Mouse (Mus musculus): ENCODE data around the gene Rasip1. TPM values are rescaled to one million over a fixed set of nuclear protein-coding genes. Genes with fewer than 3 reads are reported as not detected.

Rasip1 gene
- polyA plus RNA-seq, 1 experiment from 2014 or later, result 18.5 TPM

DNA sequence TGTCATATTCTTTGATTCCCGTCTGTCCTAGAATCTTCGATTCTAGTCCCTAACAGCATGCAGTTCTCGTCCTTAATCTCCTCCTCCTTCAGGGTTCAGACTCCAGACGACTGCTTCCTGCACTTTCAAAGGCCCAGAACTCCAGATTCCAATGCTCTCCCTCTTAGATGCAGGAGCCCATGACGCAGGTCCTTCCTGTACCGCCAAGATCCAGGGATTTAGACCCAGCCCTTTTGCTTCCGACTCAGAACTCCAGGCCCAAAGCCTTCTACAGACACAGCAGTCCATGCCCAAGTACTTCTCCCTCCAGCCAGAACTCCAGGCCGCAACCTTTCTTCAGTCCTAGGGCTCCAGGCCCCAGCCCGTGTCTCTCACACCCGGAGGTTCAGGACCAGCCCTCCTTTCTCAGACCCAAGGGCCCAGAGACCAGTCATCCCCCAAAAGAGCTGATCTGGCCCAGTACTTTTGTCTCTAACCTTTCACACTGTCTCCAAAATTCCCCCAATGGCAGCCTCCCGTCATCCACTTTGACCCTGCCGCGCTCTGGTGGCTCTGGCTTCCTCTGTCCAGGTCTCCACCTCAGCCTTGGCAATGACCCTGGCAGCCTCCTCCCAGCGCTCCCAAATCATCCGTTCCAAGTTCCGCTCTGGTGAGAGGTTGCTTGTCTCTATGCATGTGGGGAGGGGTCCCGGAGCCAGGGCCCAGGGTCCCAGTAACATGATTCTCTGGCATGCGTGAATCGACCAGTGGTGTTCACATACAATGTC lies 13.1 kb downstream of the Rasip1 start:
- no peak for ATAC-seq
- Histone ChIP-seq H3K27ac (ENCODE audit: low read length) (no peak overlapping the region), H3K4me1 (ENCODE audit: control insufficient read depth, insufficient read depth, low read length) (peaks cover 22% of the 10 kb centered on the region), H3K4me3 (ENCODE audit: low read depth, low read length) (no peak overlapping the region), H3K36me3 (ENCODE audit: control insufficient read depth, insufficient read depth, low read length) (peaks cover 12% of the 10 kb centered on the region), H3K9me3 (replicated peaks; ENCODE audit: control insufficient read depth, low read length, poor library complexity, severe bottlenecking) (no peaks in the 10 kb centered on the region), H3K27me3 (ENCODE audit: control insufficient read depth, insufficient read depth, low read depth, low read length) (no peaks in the 10 kb centered on the region), H3K4me2 (ENCODE audit: low read length) (no peak overlapping the region), H3K9ac (ENCODE audit: low read depth, low read length) (no peak overlapping the region)
- WGBS, result 74% methylated on average over 19 of the region's 19 CpGs

DNA sequence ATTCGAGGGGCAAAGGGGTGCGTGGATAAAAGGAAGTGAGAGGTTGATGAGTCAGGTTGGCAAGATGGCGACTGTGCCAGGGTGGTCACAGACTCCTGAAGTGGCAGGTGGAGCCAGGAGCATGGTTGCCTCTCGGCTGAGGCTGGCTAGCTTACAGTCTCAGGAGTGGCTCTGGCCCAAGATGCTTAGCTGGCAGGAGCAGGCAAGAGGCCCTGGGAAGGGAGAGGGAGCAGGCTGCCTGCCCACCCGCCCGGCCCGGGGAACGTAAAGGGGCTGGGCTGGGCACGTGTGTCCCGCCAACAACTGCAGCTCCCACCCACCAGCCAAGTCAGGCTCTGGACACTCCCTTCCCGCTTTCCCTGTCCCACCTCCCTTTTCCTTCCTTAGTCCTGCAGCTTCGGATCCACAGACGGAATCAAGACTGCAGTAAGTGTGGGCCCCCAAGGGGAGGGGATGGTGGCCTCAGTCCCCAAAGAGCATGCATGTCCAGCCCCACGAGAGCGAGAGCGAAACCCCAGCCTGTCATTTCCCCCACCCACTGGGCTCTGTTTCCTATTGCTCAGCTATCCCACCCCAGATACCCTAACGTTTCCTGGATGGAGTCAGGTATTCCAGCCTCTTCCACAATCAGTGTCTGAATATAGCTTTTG lies 14.2 kb downstream of the Rasip1 start:
- no peak for ATAC-seq
- Histone ChIP-seq H3K27me3 (ENCODE audit: control insufficient read depth, insufficient read depth, low read depth, low read length) (no peaks in the 10 kb centered on the region), H3K9ac (ENCODE audit: low read depth, low read length) (no peak overlapping the region), H3K4me1 (ENCODE audit: control insufficient read depth, insufficient read depth, low read length) (peaks cover 22% of the 10 kb centered on the region), H3K4me3 (ENCODE audit: low read depth, low read length) (no peak overlapping the region), H3K27ac (ENCODE audit: low read length) (no peak overlapping the region), H3K36me3 (ENCODE audit: control insufficient read depth, insufficient read depth, low read length) (peaks cover 4% of the 10 kb centered on the region; the same call in 1 of the 2 replicates), H3K9me3 (replicated peaks; ENCODE audit: control insufficient read depth, low read length, poor library complexity, severe bottlenecking) (no peaks in the 10 kb centered on the region), H3K4me2 (ENCODE audit: low read length) (no peak overlapping the region)
- 73% methylated on average over 9 of the region's 17 CpGs for WGBS

DNA sequence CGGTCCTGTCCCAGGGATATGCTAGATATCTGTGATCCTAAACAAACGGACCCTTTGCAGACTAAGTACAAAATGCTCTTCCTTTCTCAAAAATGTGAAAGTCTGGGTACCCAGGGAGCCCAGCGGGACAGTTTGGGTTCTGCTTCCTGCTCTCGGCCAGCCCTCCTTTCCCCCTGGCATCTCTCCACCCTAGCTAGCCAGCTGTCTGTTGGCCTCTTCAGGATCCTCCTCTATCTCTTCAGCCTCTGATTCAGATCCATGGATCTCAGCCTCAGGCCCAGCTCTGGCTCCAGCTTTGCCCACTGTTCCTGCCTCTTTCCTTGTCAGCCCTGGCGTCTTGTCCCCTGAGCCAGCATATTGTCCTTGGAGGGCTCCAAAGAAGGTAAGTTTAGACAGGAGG lies 14.8 kb downstream of the Rasip1 start:
- Histone ChIP-seq H3K9ac (ENCODE audit: low read depth, low read length) (no peak overlapping the region), H3K27ac (ENCODE audit: low read length) (no peak overlapping the region), H3K4me1 (ENCODE audit: control insufficient read depth, insufficient read depth, low read length) (peaks cover 22% of the 10 kb centered on the region), H3K27me3 (ENCODE audit: control insufficient read depth, insufficient read depth, low read depth, low read length) (no peaks in the 10 kb centered on the region), H3K4me2 (ENCODE audit: low read length) (peak overlapping the region; percentile 77; the same call in 1 of the 2 replicates), H3K9me3 (replicated peaks; ENCODE audit: control insufficient read depth, low read length, poor library complexity, severe bottlenecking) (no peaks in the 10 kb centered on the region), H3K36me3 (ENCODE audit: control insufficient read depth, insufficient read depth, low read length) (no peaks in the 10 kb centered on the region), H3K4me3 (ENCODE audit: low read depth, low read length) (no peak overlapping the region)
- no peak for ATAC-seq
- 89% methylated on average over 5 of the region's 5 CpGs for WGBS

DNA sequence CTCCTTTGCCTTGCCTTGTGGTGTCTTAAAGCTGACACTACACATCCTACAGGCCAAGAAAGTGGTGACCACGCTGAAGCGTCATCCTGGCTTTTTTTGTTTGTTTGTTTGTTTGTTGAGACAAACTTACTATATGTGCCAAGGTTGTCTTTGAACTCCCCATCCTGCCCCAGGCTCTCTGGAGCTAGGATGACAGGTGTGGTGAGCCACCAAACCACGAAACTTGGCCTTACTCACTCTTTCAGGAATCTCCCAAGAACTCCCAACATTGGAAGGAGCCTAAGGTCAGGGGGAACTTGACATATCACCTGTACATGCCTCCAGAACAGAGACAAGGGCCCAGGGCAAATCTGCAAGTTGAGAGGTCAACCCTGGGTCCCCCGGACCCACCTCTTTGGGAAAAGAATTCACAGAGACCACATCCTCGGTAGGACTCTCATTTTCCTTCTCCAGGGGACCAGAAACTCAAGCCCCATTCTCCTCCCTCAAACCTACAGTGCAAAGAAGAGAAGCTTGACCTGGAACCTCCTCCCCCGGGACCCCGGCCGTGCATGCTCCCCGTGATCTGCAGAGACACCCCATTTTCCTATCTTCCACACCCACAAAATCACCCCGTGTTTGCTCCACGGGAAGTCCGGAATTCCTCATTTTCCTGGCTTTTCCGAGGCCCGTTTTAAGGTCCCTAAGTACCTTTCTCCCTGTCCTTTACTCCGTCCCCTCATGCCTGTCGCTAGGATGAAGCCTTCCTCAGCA lies 15.4 kb downstream of the Rasip1 start:
- H3K36me3 ChIP-seq (ENCODE audit: control insufficient read depth, insufficient read depth, low read length), result no peaks in the 10 kb centered on the region
- H3K27ac ChIP-seq (ENCODE audit: low read length), result peak overlapping the region; percentile 89
- WGBS, result 35% methylated on average over 16 of the region's 16 CpGs
- no peaks in the 10 kb centered on the region for H3K27me3 ChIP-seq (ENCODE audit: control insufficient read depth, insufficient read depth, low read depth, low read length)
- H3K4me3 ChIP-seq (ENCODE audit: low read depth, low read length), result peak overlapping the region; percentile 48
- ATAC-seq, result no peak
- H3K9me3 ChIP-seq (replicated peaks; ENCODE audit: control insufficient read depth, low read length, poor library complexity, severe bottlenecking), result no peaks in the 10 kb centered on the region
- H3K9ac ChIP-seq (ENCODE audit: low read depth, low read length), result peak overlapping the region; percentile 77
- H3K4me1 ChIP-seq (ENCODE audit: control insufficient read depth, insufficient read depth, low read length), result peaks cover 22% of the 10 kb centered on the region
- peak overlapping the region; percentile 77 for H3K4me2 ChIP-seq (ENCODE audit: low read length)

DNA sequence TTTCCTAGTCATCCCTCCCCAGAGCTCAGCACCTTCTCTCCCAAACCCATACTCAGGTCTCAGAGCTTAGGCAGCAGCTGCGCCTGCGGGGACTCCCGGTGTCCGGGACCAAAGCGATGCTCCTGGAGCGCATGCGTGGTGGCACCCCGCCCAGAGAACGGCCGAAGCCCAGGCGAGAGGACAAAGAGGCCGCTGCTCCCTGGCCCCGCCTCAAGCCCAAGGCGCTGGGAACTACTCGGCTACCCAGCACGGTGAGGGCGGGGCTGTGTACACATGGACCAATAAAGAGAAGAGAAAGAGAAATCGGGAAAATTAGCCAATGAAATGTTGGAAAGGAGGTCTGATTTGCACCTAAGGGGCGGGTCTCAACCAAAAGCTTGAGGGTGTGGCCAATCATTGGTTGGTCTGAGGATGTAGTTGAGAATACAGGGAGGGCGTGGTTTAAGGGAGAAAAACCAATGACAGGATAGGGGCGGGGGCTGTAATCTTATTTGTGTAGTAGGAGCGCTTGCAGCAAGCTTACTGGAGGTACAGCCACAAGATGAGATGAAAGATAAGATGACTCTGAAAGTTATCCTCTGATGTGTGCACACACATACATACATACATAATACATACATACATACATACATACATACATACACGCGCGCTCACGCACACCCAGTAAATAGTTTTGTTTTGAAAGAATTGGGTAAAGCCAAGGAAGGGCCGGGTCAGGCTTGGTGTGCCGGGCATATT lies 16.3 kb downstream of the Rasip1 start:
- peak overlapping the region; percentile 77 for H3K9ac ChIP-seq (ENCODE audit: low read depth, low read length)
- H3K4me1 ChIP-seq (ENCODE audit: control insufficient read depth, insufficient read depth, low read length), result peaks cover 17% of the 10 kb centered on the region
- peak overlapping the region; percentile 48 for H3K4me3 ChIP-seq (ENCODE audit: low read depth, low read length)
- H3K27ac ChIP-seq (ENCODE audit: low read length), result peak overlapping the region; percentile 89
- H3K9me3 ChIP-seq (replicated peaks; ENCODE audit: control insufficient read depth, low read length, poor library complexity, severe bottlenecking), result no peaks in the 10 kb centered on the region
- ATAC-seq, result peak; percentile 92
- H3K36me3 ChIP-seq (ENCODE audit: control insufficient read depth, insufficient read depth, low read length), result no peaks in the 10 kb centered on the region
- no peaks in the 10 kb centered on the region for H3K27me3 ChIP-seq (ENCODE audit: control insufficient read depth, insufficient read depth, low read depth, low read length)
- peak overlapping the region; percentile 77 for H3K4me2 ChIP-seq (ENCODE audit: low read length)
- WGBS, result under 1% methylated on average over 28 of the region's 28 CpGs

DNA sequence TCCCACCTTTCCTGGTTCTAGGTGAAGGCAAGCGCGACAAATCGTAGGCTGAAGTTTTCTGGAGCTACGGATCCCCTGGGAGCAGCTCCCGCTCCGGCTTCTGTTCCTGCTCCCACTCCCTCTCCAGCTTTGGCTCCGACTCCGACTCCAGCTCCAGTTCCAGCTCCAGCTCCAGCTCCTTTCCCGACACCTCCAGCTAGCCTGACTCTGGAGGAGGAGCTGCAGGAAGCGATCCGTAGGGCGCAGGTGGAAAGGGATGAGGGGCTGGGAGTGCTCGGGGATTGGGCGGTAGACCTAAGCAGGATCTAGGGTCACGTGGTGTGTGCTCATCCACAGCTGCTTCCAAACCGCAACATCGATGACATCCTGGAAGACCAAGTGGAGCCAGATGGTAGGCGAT lies 16.9 kb downstream of the Rasip1 start:
- peak overlapping the region; percentile 89 for H3K27ac ChIP-seq (ENCODE audit: low read length)
- H3K4me3 ChIP-seq (ENCODE audit: low read depth, low read length), result peak overlapping the region; percentile 48
- no peaks in the 10 kb centered on the region for H3K36me3 ChIP-seq (ENCODE audit: control insufficient read depth, insufficient read depth, low read length)
- WGBS, result 4% methylated on average over 18 of the region's 18 CpGs
- peak overlapping the region; percentile 60 for H3K9ac ChIP-seq (ENCODE audit: low read depth, low read length)
- peaks cover 17% of the 10 kb centered on the region for H3K4me1 ChIP-seq (ENCODE audit: control insufficient read depth, insufficient read depth, low read length)
- peak overlapping the region; percentile 77 for H3K4me2 ChIP-seq (ENCODE audit: low read length)
- no peaks in the 10 kb centered on the region for H3K9me3 ChIP-seq (replicated peaks; ENCODE audit: control insufficient read depth, low read length, poor library complexity, severe bottlenecking)
- peak; percentile 55 for ATAC-seq
- H3K27me3 ChIP-seq (ENCODE audit: control insufficient read depth, insufficient read depth, low read depth, low read length), result no peaks in the 10 kb centered on the region

DNA sequence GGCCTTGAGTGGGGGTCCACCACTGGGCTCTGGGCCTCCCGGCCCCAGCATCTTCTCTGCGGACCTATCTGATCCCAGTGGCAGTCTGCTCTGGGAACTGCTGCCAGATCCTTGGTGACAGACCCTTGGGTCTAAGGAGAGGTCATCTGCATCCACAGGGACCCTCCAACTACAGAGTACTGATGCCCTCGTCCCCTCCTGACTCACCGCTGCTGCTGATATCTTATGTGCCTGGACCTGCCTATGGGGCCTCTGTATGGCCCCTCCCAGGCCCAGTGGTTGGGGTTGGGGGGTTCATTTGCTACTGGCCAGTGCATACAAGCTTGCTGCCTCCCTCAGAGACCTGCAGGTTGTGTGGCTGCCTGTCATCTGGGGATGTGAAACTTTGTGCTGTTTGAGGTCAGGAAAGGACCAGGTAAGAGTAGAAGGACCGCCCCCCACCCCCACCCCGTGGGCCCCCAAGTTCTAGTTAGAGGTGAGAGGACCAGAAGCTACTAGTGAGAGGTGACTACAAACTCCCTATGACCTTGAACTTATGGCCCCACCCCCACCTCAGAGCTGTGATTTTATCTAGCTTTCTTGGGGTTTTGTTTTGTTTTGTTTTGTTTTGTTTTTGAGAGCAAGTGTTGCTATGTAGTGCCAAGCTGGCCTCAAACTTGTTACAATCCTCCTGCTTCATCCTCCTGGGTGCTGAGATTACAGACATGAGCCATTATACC lies 17.7 kb downstream of the Rasip1 start:
- no peak for ATAC-seq
- H3K9me3 ChIP-seq (replicated peaks; ENCODE audit: control insufficient read depth, low read length, poor library complexity, severe bottlenecking), result no peaks in the 10 kb centered on the region
- H3K36me3 ChIP-seq (ENCODE audit: control insufficient read depth, insufficient read depth, low read length), result no peaks in the 10 kb centered on the region
- H3K27me3 ChIP-seq (ENCODE audit: control insufficient read depth, insufficient read depth, low read depth, low read length), result no peaks in the 10 kb centered on the region
- H3K4me1 ChIP-seq (ENCODE audit: control insufficient read depth, insufficient read depth, low read length), result peaks cover 17% of the 10 kb centered on the region
- H3K4me2 ChIP-seq (ENCODE audit: low read length), result peak overlapping the region; percentile 77
- H3K9ac ChIP-seq (ENCODE audit: low read depth, low read length), result peak overlapping the region; percentile 60
- peak overlapping the region; percentile 89 for H3K27ac ChIP-seq (ENCODE audit: low read length)
- H3K4me3 ChIP-seq (ENCODE audit: low read depth, low read length), result peak overlapping the region; percentile 48
- 84% methylated on average over 6 of the region's 6 CpGs for WGBS

DNA sequence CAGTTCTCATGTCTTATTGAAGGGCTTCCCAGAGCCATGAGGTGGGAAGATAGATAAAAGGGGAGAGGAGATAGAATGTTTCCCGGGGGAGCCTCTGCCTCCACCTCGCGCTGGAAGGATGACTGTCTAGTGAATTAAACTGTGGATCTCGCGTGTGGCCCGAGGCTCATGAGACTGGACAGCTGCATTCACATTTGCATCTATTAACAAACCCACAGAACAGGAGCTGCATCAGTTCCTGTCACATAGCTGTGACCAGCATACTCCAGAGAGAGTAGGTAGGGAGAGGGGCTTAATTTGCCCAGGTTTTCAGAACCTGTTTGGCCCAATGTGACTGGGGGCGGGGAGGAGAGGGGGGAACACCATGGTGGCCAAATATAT lies 18.3 kb downstream of the Rasip1 start:
- H3K9ac ChIP-seq (ENCODE audit: low read depth, low read length), result no peak overlapping the region
- ATAC-seq, result no peak
- H3K36me3 ChIP-seq (ENCODE audit: control insufficient read depth, insufficient read depth, low read length), result no peaks in the 10 kb centered on the region
- H3K27me3 ChIP-seq (ENCODE audit: control insufficient read depth, insufficient read depth, low read depth, low read length), result no peaks in the 10 kb centered on the region
- WGBS, result 63% methylated on average over 7 of the region's 7 CpGs
- no peak overlapping the region for H3K4me3 ChIP-seq (ENCODE audit: low read depth, low read length)
- no peak overlapping the region for H3K4me2 ChIP-seq (ENCODE audit: low read length)
- no peak overlapping the region for H3K27ac ChIP-seq (ENCODE audit: low read length)
- no peaks in the 10 kb centered on the region for H3K9me3 ChIP-seq (replicated peaks; ENCODE audit: control insufficient read depth, low read length, poor library complexity, severe bottlenecking)
- peaks cover 17% of the 10 kb centered on the region for H3K4me1 ChIP-seq (ENCODE audit: control insufficient read depth, insufficient read depth, low read length)

Measured in midbrain, embryonic 16.5 days (tissue).